ENCODE assay signal across 30 mouse cellular contexts in genomic region chr3:99387127-99387526, GRCm38 (mm10).
"Had no signal": no experiment of that assay in that cellular context is flagged by ENCODE, and none has a peak within 500 bp of the region (broad histone marks: within the 10 kb centered on the region; RNA-seq: fewer than 3 reads in every experiment).

No protein-coding gene starts in this region.

- H3K36me3 ChIP-seq: limb, embryonic 10.5 days; limb, embryonic 12.5 days; limb, embryonic 13.5 days; limb, embryonic 15.5 days; liver, embryonic 12.5 days; liver, embryonic 13.5 days; liver, embryonic 15.5 days; lung, embryonic 15.5 days; midbrain, embryonic 10.5 days; midbrain, embryonic 12.5 days; midbrain, embryonic 13.5 days; midbrain, embryonic 15.5 days had no signal

- H3K27me3 ChIP-seq: limb, embryonic 12.5 days; limb, embryonic 13.5 days; limb, embryonic 15.5 days; liver, embryonic 12.5 days; liver, embryonic 13.5 days; liver, embryonic 15.5 days; lung, embryonic 15.5 days; megakaryocyte, embryonic 14.5 days; midbrain, embryonic 12.5 days; midbrain, embryonic 13.5 days; midbrain, embryonic 15.5 days had no signal

- H3K4me3 ChIP-seq: limb, embryonic 10.5 days; limb, embryonic 12.5 days; limb, embryonic 13.5 days; limb, embryonic 15.5 days; liver, embryonic 12.5 days; liver, embryonic 13.5 days; liver, embryonic 15.5 days; lung, embryonic 15.5 days; megakaryocyte, embryonic 14.5 days; midbrain, embryonic 10.5 days; midbrain, embryonic 12.5 days; midbrain, embryonic 13.5 days; midbrain, embryonic 15.5 days had no signal

- H3K27ac ChIP-seq: limb, embryonic 10.5 days; limb, embryonic 12.5 days; limb, embryonic 13.5 days; limb, embryonic 15.5 days; liver, embryonic 12.5 days; liver, embryonic 13.5 days; liver, embryonic 14.5 days; liver, embryonic 15.5 days; lung, embryonic 15.5 days; macrophage; midbrain, embryonic 10.5 days; midbrain, embryonic 12.5 days; midbrain, embryonic 13.5 days; midbrain, embryonic 15.5 days had no signal

- H3K9ac ChIP-seq: limb, embryonic 12.5 days; limb, embryonic 13.5 days; limb, embryonic 15.5 days; liver, embryonic 12.5 days; liver, embryonic 13.5 days; liver, embryonic 14.5 days; liver, embryonic 15.5 days; liver, postnatal 0 days; lung, embryonic 14.5 days; lung, embryonic 15.5 days; midbrain, embryonic 12.5 days; midbrain, embryonic 13.5 days; midbrain, embryonic 15.5 days had no signal

- H3K9me3 ChIP-seq: limb, embryonic 10.5 days; limb, embryonic 12.5 days; limb, embryonic 13.5 days; limb, embryonic 15.5 days; liver, embryonic 13.5 days; liver, embryonic 15.5 days; lung, embryonic 15.5 days; midbrain, embryonic 10.5 days; midbrain, embryonic 12.5 days; midbrain, embryonic 13.5 days; midbrain, embryonic 15.5 days had no signal

- DNase-seq: left cerebral cortex, postnatal 4 days; liver; liver, embryonic 13.5 days; liver, postnatal 0 days; lung, adult 18-20 months; lung, adult 2 months; lung, embryonic 14.5 days; lung, postnatal 10 days; lung, postnatal 14 days; lung, postnatal 36 days; lung, postnatal 4 days; midbrain, embryonic 14.5 days had no signal

- H3K4me2 ChIP-seq: limb, embryonic 12.5 days; limb, embryonic 13.5 days; limb, embryonic 15.5 days; liver, embryonic 11.5 days; liver, embryonic 12.5 days; liver, embryonic 13.5 days; liver, embryonic 15.5 days; lung, embryonic 14.5 days; lung, embryonic 15.5 days; midbrain, embryonic 11.5 days; midbrain, embryonic 12.5 days; midbrain, embryonic 13.5 days; midbrain, embryonic 15.5 days had no signal

- ATAC-seq: liver, embryonic 12.5 days; liver, postnatal 0 days; lung, postnatal 0 days; midbrain, embryonic 13.5 days; midbrain, embryonic 15.5 days; midbrain, embryonic 16.5 days had no signal

- H3K4me1 ChIP-seq: limb, embryonic 10.5 days; limb, embryonic 12.5 days; limb, embryonic 13.5 days; limb, embryonic 15.5 days; liver, embryonic 12.5 days; liver, embryonic 13.5 days; liver, embryonic 15.5 days; lung, embryonic 15.5 days; megakaryocyte, embryonic 14.5 days; midbrain, embryonic 10.5 days; midbrain, embryonic 12.5 days; midbrain, embryonic 13.5 days; midbrain, embryonic 15.5 days had no signal
